Mouse (Mus musculus): ENCODE measurements around the gene Mlycd. TPM values are rescaled to one million over a fixed set of nuclear protein-coding genes. Genes with fewer than 3 reads are reported as not detected.

The Mlycd gene
- polyA plus RNA-seq, 1 experiment from 2014 or later, result 15.3 TPM

- Histone ChIP-seq H3K4me1 (no peaks in the 10 kb centered on the region), H3K4me3 (replicated peaks) (no peak overlapping the region), H3K9ac (no peak overlapping the region), H3K4me2 (replicated peaks) (no peak overlapping the region), H3K36me3 (no peaks in the 10 kb centered on the region), H3K27me3 (no peaks in the 10 kb centered on the region), H3K27ac (replicated peaks) (no peak overlapping the region), H3K9me3 (replicated peaks) (no peaks in the 10 kb centered on the region)
- WGBS, result 77% methylated on average over 7 of the region's 7 CpGs
- ATAC-seq (ENCODE audit: insufficient number of reproducible peaks, low FRiP score, low TSS enrichment, low read depth), result no peak
Observed at GRCm38 (mm10) chr8:119378476-119378875, 16.2 kb upstream of the Mlycd start.

DNA sequence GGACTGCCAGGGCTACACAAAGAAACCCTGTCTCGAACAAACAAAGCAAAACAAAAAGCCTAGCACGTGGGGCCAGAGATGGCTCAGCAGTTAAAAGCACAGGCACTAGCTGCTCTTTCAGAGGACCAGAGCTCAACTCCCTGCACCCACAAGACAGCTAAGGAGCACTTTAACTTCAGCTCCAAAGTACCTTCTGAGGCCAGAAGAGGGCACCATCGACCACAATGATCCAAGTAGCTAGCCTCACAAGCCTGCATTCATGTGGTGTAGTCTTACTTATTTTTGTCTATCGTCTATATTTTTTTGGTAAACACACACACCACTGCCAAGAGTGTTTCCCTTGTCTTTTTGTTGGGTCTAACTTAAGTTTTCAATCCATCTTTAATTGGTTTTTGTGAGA lies 14.1 kb upstream of the Mlycd start:
- no peaks in the 10 kb centered on the region for H3K9me3 ChIP-seq (replicated peaks)
- H3K36me3 ChIP-seq, result no peaks in the 10 kb centered on the region
- no peaks in the 10 kb centered on the region for H3K4me1 ChIP-seq
- H3K4me3 ChIP-seq (replicated peaks), result no peak overlapping the region
- ATAC-seq (ENCODE audit: insufficient number of reproducible peaks, low FRiP score, low TSS enrichment, low read depth), result no peak
- H3K4me2 ChIP-seq (replicated peaks), result no peak overlapping the region
- WGBS, result 35% methylated on average over 4 of the region's 4 CpGs
- H3K27me3 ChIP-seq, result no peaks in the 10 kb centered on the region
- no peak overlapping the region for H3K9ac ChIP-seq
- no peak overlapping the region for H3K27ac ChIP-seq (replicated peaks)

- no peaks in the 10 kb centered on the region for H3K36me3 ChIP-seq
- no peak overlapping the region for H3K27ac ChIP-seq (replicated peaks)
- H3K9ac ChIP-seq, result no peak overlapping the region
- ATAC-seq (ENCODE audit: insufficient number of reproducible peaks, low FRiP score, low TSS enrichment, low read depth), result no peak
- H3K4me3 ChIP-seq (replicated peaks), result no peak overlapping the region
- no peak overlapping the region for H3K4me2 ChIP-seq (replicated peaks)
- WGBS, result 24% methylated on average over 10 of the region's 10 CpGs
- H3K27me3 ChIP-seq, result no peaks in the 10 kb centered on the region; the same call in 1 of the 2 replicates
- H3K9me3 ChIP-seq (replicated peaks), result no peaks in the 10 kb centered on the region
- H3K4me1 ChIP-seq, result no peaks in the 10 kb centered on the region
Observed at GRCm38 (mm10) chr8:119384478-119384877, 10.2 kb upstream of the Mlycd start.

DNA sequence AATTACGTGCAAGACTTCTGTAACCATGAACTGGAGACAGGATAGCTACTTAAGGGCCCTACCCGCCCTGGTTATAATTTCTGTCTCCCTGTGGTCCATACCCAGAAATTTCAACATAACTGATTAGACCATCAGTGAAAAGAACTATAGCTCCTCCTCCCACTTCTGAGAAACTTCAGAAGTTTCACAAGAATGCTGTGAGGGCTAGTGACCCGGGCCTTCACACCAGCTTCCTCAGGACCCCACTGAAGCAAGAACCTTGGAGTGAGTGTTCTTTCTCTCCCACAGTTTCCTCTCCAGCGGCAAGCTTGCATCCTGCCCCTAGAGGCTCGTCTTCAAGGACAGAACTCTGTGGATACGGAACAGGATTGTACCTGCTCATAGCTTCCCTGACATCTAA lies 8.8 kb upstream of the Mlycd start:
- no peak for ATAC-seq (ENCODE audit: insufficient number of reproducible peaks, low FRiP score, low TSS enrichment, low read depth)
- no peaks in the 10 kb centered on the region; the same call in 1 of the 2 replicates for H3K27me3 ChIP-seq
- WGBS, result 65% methylated on average over 6 of the region's 6 CpGs

DNA sequence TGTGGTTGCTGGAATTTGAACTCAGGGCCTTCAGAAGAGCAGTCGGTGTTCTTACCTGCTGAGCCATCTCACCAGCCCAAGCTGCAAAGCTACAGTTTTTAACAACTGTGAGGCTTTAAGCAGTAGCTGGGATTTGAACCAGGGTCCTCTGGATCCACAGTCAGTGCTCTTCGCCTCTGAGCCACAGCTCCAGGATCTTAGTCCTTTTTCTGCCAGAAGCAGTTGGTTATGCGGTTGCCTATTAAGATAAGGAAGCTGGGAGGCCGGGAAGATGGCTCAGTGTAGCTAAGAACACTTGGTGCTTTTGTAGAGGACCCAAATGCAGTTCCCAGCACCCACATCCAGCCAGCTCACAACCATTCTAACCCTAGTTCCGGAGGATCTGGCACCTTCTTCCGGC lies 7.7 kb upstream of the Mlycd start:
- no peak overlapping the region for H3K9ac ChIP-seq
- H3K4me3 ChIP-seq (replicated peaks), result no peak overlapping the region
- H3K27ac ChIP-seq (replicated peaks), result no peak overlapping the region
- H3K27me3 ChIP-seq, result no peaks in the 10 kb centered on the region; the same call in 1 of the 2 replicates
- 80% methylated on average over 6 of the region's 6 CpGs for WGBS
- H3K9me3 ChIP-seq (replicated peaks), result no peaks in the 10 kb centered on the region
- no peak overlapping the region for H3K4me2 ChIP-seq (replicated peaks)
- no peaks in the 10 kb centered on the region for H3K36me3 ChIP-seq
- ATAC-seq (ENCODE audit: insufficient number of reproducible peaks, low FRiP score, low TSS enrichment, low read depth), result no peak
- H3K4me1 ChIP-seq, result no peaks in the 10 kb centered on the region

More for the DNA sequence above, 8.8 kb upstream of the Mlycd start:
- Histone ChIP-seq H3K4me3 (replicated peaks) (no peak overlapping the region), H3K36me3 (no peaks in the 10 kb centered on the region), H3K27ac (replicated peaks) (no peak overlapping the region), H3K9me3 (replicated peaks) (no peaks in the 10 kb centered on the region), H3K4me1 (no peaks in the 10 kb centered on the region), H3K9ac (no peak overlapping the region), H3K4me2 (replicated peaks) (no peak overlapping the region)

DNA sequence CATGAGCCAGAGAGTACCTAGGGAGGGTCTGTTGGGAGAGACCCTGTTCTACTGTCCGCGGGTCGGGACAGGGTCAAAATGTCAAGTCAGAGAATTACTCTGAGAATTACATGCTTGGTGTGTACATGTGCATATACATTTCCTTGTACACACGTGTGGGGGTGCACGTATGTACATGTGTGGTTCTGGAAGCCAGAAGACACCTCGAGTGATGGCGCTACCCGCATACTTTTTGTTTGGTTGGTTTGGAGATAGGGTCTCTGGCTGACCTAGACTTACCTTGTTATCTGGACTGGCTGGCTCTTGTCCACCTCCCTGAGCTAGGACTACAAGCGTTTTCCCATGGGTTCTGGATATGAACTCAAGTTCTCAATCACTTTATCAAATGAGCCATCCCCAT lies 581 bp upstream of the Mlycd start:
- Histone ChIP-seq H3K36me3 (no peaks in the 10 kb centered on the region), H3K9ac (peak overlapping the region; percentile 85), H3K4me3 (replicated peaks) (peak overlapping the region; percentile 81), H3K9me3 (replicated peaks) (no peaks in the 10 kb centered on the region), H3K27me3 (no peaks in the 10 kb centered on the region), H3K4me2 (replicated peaks) (peak overlapping the region; percentile 97), H3K27ac (replicated peaks) (peak overlapping the region; percentile 76; the same call in 1 of the 2 replicates), H3K4me1 (peaks cover 20% of the 10 kb centered on the region)
- 0 out of 2 replicates have a peak, but pooled peaks have one; percentile 7 for ATAC-seq (ENCODE audit: insufficient number of reproducible peaks, low FRiP score, low TSS enrichment, low read depth)
- WGBS, result 76% methylated on average over 9 of the region's 9 CpGs

DNA sequence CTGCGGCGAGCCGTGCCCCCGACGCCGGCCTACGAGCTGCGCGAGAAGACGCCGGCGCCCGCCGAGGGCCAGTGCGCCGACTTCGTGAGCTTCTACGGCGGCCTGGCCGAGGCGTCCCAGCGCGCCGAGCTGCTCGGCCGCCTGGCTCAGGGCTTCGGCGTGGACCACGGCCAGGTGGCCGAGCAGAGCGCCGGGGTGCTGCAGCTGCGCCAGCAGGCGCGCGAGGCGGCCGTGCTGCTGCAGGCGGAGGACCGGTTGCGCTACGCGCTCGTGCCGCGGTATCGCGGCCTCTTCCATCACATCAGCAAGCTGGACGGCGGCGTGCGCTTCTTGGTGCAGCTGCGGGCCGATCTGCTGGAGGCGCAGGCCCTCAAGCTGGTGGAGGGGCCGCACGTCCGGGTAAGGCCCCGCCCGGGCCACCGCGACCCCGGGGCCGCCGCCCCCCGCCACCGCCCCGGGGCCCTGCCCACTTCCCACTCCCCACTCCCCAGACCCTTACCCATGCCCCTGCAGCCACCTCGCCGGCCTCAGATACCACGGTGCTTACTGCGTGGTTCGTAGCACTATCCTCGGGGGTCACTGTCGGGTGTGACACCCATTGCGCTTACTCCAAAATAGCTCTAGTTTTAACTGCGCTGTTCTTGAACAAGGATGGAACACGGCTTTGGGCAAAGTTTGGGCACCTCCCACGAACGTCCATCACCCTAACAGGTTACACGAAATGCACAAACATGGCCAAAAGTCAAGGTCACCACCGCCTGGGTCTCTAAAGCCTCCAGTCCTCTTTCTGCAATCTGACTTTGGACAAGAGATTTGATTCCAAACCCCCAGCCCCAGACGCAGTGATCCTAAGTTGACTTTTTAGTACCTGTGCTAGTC lies 633 bp downstream of the Mlycd start:
- Histone ChIP-seq H3K9me3 (replicated peaks) (no peaks in the 10 kb centered on the region), H3K4me3 (replicated peaks) (peak overlapping the region; percentile 81), H3K9ac (peak overlapping the region; percentile 85), H3K27ac (replicated peaks) (peak overlapping the region; percentile 76; the same call in 1 of the 2 replicates), H3K4me1 (peaks cover 20% of the 10 kb centered on the region), H3K4me2 (replicated peaks) (peak overlapping the region; percentile 97), H3K27me3 (no peaks in the 10 kb centered on the region), H3K36me3 (no peaks in the 10 kb centered on the region)
- 5% methylated on average over 73 of the region's 83 CpGs for WGBS
- ATAC-seq (ENCODE audit: insufficient number of reproducible peaks, low FRiP score, low TSS enrichment, low read depth), result peak; percentile 51

DNA sequence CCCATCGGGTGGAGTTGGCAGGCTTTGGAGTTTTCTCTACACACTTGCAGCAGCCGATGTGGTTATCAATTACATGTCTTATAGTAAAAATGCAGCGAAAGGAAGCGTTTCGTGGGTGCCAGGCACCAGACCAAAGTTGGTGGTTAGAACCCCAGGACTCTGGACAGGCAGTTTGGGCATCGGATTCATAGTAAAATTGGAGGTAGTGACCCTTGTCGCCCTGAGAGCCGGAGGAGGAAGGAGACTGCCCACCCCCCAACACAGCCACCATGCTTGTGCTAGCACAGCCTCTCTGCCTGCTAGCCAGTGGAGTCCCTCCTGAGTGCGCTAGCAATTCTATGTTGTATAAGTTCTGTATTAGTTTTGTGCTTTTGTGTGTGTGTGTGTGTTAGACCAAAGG lies 3.9 kb downstream of the Mlycd start:
- H3K4me1 ChIP-seq, result peaks cover 20% of the 10 kb centered on the region
- H3K4me3 ChIP-seq (replicated peaks), result no peak overlapping the region
- no peak overlapping the region for H3K4me2 ChIP-seq (replicated peaks)
- H3K27ac ChIP-seq (replicated peaks), result no peak overlapping the region
- no peaks in the 10 kb centered on the region for H3K9me3 ChIP-seq (replicated peaks)
- no peak overlapping the region for H3K9ac ChIP-seq
- WGBS, result 82% methylated on average over 9 of the region's 9 CpGs
- no peak for ATAC-seq (ENCODE audit: insufficient number of reproducible peaks, low FRiP score, low TSS enrichment, low read depth)
- H3K36me3 ChIP-seq, result peaks cover 8% of the 10 kb centered on the region; the same call in 1 of the 2 replicates
- no peaks in the 10 kb centered on the region for H3K27me3 ChIP-seq

DNA sequence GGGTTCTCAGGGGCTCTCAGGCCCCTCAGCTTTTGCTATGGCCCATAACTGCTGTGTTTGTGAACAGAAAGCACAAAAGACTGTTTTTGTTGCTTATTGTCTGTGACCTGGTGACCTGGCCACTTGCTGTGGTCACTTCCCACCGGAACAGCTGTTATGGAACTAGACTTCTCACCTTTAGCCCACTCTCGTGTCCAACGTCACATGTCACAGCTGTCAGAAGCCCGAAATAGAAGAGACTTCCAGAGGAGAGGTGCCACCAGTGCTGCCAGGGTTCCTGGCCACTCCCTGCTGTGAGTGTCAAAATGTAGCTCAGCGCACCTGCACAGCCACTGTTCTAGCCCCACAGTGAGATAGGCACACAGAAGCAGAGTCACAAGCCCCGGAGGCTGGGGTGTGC lies 4.6 kb downstream of the Mlycd start:
- no peaks in the 10 kb centered on the region for H3K27me3 ChIP-seq
- 77% methylated on average over 6 of the region's 6 CpGs for WGBS

GRCm38 (mm10) chr8:119400122-119400671 lies 5.5 kb downstream of the Mlycd start:
- Histone ChIP-seq H3K27ac (replicated peaks) (no peak overlapping the region), H3K4me1 (peaks cover 13% of the 10 kb centered on the region), H3K4me3 (replicated peaks) (no peak overlapping the region), H3K27me3 (no peaks in the 10 kb centered on the region), H3K4me2 (replicated peaks) (no peak overlapping the region), H3K9me3 (replicated peaks) (no peaks in the 10 kb centered on the region), H3K9ac (no peak overlapping the region), H3K36me3 (peaks cover 20% of the 10 kb centered on the region)
- ATAC-seq (ENCODE audit: insufficient number of reproducible peaks, low FRiP score, low TSS enrichment, low read depth), result no peak
- 79% methylated on average over 9 of the region's 9 CpGs for WGBS

More for the DNA sequence above, 4.6 kb downstream of the Mlycd start:
- Histone ChIP-seq H3K4me1 (peaks cover 17% of the 10 kb centered on the region), H3K27ac (replicated peaks) (no peak overlapping the region), H3K4me3 (replicated peaks) (no peak overlapping the region), H3K9ac (no peak overlapping the region), H3K4me2 (replicated peaks) (no peak overlapping the region), H3K36me3 (peaks cover 15% of the 10 kb centered on the region), H3K9me3 (replicated peaks) (no peaks in the 10 kb centered on the region)
- ATAC-seq (ENCODE audit: insufficient number of reproducible peaks, low FRiP score, low TSS enrichment, low read depth), result no peak

GRCm38 (mm10) chr8:119400904-119401303 lies 6.2 kb downstream of the Mlycd start:
- H3K27ac ChIP-seq (replicated peaks), result no peak overlapping the region
- no peaks in the 10 kb centered on the region for H3K9me3 ChIP-seq (replicated peaks)
- peaks cover 20% of the 10 kb centered on the region for H3K36me3 ChIP-seq
- no peak for ATAC-seq (ENCODE audit: insufficient number of reproducible peaks, low FRiP score, low TSS enrichment, low read depth)
- H3K9ac ChIP-seq, result no peak overlapping the region
- H3K4me2 ChIP-seq (replicated peaks), result no peak overlapping the region
- H3K4me1 ChIP-seq, result 0 out of 2 replicates have a peak, but pooled peaks cover 6% of the 10 kb centered on the region
- no peaks in the 10 kb centered on the region for H3K27me3 ChIP-seq
- no peak overlapping the region for H3K4me3 ChIP-seq (replicated peaks)
- WGBS, result 83% methylated on average over 3 of the region's 3 CpGs

All from embryonic facial prominence, embryonic 15.5 days (tissue).